Mouse (Mus musculus): ENCODE results near the gene Ank.
"Not testable (repeated sequence)": the region's sequence is repeated elsewhere in the genome, so short reads cannot be mapped to it uniquely, and the experiment has no call there.

Gene Ank

GRCm38 (mm10) chr15:27467081-27467491, 609 bp downstream of the Ank start:
- in situ Hi-C loops (cut with MboI, MseI): loop anchor here (10.0 kb wide), 1 partner anchor 118 kb away; no protein-coding TSS in a partner anchor

GRCm38 (mm10) chr15:27467641-27468040, 1.2 kb downstream of the Ank start:
- in situ Hi-C loops (cut with MboI, MseI): loop anchor here (10.0 kb wide), 1 partner anchor 117 kb away; no protein-coding TSS in a partner anchor

DNA sequence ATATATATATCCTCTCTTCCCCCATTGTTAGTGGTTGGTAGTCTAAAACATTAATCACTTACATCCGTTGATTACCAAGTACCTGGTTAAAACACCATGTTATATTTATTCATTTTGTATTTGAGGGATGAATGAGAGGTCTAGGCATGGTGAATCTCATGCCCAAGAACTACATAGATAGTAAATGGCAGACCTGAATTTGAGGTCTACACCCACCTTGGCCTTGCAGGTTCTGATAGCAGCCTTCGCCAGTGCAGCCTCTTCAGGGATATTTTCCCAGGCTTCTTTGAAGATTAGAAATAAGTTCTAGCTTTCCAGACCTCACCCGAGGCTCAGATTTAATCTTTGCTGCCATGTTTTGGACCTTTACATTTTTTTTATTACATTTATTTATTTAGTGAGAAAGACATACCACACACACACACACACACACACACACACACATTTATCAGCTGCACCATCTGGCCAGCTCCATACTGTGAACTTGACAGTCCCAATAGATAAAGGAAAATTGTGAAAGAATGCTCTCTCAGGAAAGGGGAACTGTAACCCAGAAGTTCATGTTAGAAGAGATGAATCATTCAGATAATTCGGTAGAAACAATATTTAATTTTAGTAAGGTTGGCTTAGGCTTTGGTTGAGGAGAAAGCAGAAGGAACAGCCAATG, 2.5 kb downstream of the Ank start:
- in situ Hi-C loops (cut with MboI, MseI): loop anchor here (10.0 kb wide), 1 partner anchor 116 kb away; no protein-coding TSS in a partner anchor

DNA sequence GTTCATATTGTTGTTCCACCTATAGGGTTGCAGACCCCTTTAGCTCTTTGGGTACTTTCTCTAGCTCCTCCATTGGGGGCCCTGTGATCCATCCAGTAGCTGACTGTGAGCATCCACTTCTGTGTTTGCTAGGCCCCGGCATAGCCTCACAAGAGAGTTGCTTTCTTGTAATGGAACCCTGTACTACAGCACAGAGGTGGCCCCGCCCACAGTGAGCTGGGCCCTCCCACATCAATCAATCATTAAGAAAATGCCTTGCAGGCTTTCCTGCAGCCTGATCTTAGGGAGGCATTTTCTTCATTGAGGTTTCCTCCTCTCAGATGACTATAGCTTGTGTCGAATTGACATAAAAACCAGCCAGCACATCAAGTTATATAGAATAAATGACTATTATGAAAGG, 3.9 kb downstream of the Ank start:
- in situ Hi-C loops (cut with MboI, MseI): not testable (repeated sequence)

GRCm38 (mm10) chr15:27472315-27472714, 5.8 kb downstream of the Ank start:
- in situ Hi-C loops (cut with MboI, MseI): no loop called here

GRCm38 (mm10) chr15:27475988-27476387, 9.5 kb downstream of the Ank start:
- in situ Hi-C loops (cut with MboI, MseI): no loop called here

DNA sequence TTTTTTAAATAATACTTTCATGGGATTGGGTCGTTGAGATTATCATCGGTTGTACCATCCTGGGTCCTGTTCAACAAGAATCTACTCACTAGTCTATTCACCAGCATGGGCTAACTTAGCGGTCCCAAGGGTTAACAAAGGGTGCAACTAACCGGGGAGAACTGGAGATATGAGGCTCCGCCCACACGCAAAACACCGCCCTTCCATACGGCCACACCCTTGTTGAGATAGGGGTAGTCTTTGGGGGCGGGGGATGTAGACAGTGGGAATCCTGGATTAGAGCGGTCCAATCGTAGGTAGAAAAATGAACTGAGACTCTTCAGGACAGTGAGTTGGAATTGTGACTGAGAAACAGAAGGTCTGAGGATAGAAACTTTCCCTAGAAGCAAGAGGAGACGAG, 10.2 kb downstream of the Ank start:
- in situ Hi-C loops (cut with MboI, MseI): no loop called here

DNA sequence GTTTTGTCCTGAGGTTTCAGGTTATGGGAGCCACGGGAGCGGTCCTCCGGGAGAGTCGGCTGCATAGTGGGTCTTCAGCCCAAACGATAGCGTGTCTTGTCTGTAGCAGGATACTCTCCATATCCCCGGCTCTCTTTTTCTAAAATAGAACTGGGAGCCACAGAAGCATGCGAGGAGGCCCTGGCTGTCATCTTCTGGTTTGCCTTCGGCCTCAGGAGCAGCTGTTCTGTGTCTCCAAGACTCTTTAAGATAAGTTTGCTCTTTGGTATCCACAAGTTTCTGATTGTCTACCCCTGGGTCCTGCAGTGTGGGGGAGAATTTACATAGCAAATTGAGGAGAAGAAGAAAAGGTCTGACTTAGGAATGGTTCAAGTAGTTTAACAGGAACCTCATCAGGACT, 10.7 kb downstream of the Ank start:
- in situ Hi-C loops (cut with MboI, MseI): no loop called here

DNA sequence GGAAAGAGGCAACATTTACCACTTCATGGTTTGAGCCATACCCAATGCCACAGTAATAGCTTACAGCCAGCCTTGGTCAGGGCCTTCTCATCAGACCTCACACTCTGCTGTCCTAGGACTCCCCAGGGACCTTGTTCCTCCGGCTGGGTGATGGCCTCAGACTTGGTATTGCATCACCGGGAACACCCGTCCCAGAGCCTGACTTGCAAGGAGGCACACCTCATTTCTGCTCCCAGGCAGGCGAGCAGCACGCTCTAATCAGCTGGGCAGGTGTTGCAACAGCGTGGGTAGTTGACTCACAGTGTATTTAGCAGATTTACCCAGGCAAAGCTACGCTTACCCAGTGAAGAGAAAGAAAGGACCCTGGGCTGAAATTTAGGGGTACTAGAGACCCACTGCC, 11.2 kb downstream of the Ank start:
- in situ Hi-C loops (cut with MboI, MseI): no loop called here

- in situ Hi-C loops (cut with MboI, MseI): no loop called here
Observed at GRCm38 (mm10) chr15:27480333-27481015, 14.0 kb downstream of the Ank start.

GRCm38 (mm10) chr15:27481956-27482355, 15.5 kb downstream of the Ank start:
- in situ Hi-C loops (cut with MboI, MseI): no loop called here

DNA sequence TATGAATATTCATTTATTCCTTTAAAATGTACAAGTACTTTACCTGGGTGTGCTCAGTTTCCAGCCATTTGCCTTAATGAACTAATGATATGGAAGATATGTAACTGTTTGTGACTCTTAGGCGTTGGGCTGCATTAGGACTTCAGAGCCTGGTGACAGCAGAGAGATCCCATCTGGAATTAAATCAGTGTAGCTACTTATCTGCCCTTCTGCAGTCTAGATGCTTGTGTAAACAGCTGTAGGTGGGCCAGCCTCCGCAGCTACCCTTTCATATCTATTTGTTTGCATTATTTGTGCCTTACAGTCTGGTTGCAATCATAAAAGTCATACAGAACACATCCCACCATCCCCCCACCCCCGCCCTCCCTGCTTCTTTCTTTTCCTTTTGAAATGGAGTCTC, 16.7 kb downstream of the Ank start:
- in situ Hi-C loops (cut with MboI, MseI): no loop called here

DNA sequence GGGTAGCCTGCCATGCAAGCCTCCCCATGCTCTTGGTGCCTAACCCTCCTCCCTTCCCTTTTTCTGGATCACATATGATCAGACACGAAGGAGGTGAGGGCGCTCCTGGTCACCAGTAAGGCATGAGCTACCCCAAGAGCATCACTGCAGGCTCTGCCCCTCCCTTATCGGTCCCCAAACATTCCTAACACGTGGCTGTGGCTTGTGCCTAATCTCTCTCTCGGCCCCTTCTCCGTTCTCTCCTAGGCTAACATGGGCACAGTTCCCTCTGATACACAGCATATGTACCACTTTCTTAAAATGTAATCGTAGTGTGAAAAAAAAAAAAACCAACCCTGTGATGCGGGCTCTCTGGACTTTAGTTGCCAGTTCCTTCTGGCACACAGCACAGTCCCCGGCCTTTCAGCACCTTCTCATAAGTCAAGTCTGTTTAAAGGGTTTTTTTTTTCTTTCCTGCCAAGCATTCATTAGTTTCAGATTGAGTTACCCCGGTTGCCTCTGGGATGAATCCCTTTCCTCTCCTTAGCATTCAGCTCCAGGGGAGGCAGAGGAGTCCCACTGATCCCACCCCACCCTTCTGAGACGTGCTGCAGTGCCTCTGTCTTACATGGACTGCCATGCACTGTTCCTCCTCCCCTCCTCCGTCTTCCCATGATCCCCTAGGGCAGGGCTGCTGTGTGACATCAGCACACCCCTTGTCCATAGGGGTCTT, 19.2 kb downstream of the Ank start:
- in situ Hi-C loops (cut with MboI, MseI): no loop called here

DNA sequence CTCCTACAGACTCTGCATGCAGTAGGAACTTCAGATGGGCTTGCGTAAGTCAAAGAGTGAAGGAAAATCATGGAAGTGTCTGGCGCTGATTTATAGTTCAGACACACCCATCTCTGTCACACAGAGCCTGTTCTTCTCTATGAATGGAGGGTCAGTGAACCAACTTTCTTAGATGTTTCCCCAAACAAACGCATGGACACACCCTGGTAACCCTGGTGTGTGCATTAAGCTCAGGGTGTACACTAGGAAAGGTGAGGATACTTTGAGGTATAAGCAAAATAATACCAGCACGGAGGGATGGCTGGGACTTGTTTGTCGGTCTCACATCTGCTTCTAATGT, 19.8 kb downstream of the Ank start:
- in situ Hi-C loops (cut with MboI, MseI): no loop called here

GRCm38 (mm10) chr15:27487059-27487458, 20.6 kb downstream of the Ank start:
- in situ Hi-C loops (cut with MboI, MseI): no loop called here

GRCm38 (mm10) chr15:27488042-27488441, 21.6 kb downstream of the Ank start:
- in situ Hi-C loops (cut with MboI, MseI): no loop called here

DNA sequence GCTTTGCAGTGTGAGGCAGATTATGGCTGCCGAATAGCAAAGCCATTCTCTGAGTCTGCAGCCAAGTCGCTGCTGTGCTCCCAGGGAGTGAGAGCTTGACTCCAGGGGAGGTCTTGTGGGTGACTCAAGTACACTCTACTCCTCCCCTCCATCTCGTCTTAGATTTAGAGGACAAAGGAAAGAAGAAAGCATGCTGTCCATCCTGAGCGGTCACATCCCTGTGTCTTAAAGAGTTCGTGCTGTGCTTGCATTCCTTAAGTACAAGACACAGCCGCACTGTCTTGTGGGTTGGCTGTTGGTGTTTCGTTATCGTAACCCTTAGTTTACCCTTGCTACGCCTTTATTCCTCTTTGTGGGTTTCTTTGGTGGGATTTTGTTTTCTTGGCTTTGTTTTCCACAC, 24.2 kb downstream of the Ank start:
- in situ Hi-C loops (cut with MboI, MseI): no loop called here

DNA sequence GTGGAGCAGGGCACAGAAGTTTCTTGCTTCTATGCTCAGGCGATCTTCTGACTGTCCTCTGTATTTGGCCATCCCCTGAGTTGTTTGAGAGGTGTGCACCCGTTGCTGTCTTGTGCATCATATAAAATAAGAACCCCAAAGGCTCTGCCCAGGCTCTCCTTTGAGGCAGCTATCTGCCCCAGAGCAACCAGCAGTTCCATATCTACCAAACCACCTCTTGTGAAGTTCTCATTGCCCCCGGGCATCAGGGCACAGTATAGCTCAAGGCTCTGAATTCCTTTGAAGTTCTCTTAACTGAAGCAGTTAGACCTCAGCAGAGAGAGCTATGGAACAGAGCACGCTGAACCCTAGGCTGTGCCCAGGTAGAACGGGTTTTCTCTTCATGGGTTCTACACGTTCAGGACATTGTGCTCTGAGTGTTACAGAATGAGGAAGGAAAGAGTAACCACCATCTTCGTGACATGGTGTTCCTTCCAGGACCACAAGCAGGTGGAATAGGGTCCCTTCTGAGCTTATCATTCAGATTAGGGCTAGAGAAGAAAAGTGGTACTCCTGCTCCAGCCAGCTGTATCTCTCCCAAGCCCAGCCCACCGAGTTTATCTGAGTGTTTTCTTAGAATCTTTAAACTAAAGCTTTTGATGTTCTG, 25.1 kb downstream of the Ank start:
- in situ Hi-C loops (cut with MboI, MseI): no loop called here

- in situ Hi-C loops (cut with MboI, MseI): no loop called here
Observed at GRCm38 (mm10) chr15:27492156-27492555, 25.7 kb downstream of the Ank start.

DNA sequence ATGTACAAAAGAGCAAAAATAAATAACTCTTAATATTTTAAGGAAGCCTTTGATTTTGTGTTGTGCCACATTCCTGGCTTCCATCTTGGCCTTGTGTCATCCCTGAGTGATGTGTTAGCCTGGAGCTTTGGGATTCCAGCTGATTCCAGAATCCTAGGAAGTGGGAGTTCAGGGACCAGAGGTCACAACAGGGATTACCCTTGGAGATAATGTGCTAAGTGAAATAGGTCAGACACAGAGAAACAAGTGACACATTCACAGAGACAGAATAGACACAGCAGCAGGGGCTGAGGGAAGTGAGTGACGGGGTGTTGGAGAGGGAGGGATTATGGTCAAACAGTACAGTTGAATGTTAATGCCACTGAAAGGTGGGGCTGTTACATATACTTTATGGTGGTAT, 26.3 kb downstream of the Ank start:
- in situ Hi-C loops (cut with MboI, MseI): no loop called here

DNA sequence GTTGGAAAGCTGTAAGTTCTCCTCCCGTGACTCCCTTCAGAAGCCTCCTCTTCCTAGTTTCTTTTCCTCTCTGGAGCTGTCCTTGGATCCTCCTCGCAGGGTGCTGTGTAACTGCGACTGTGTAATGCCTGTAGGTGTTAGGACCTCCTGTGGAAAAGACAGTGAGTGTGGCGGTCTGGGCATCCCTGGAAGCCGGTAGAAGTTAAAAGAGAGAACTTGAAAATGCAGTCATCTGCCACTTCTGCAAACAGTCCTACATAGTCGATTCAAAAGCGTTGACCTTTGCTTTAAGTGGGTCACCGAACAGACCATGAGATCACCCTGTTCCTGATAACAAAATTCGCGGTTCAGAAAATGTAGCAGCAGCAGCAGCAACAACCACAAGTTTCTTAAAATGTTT, 27.0 kb downstream of the Ank start:
- in situ Hi-C loops (cut with MboI, MseI): no loop called here

GRCm38 (mm10) chr15:27495981-27496401, 29.5 kb downstream of the Ank start:
- in situ Hi-C loops (cut with MboI, MseI): no loop called here
